Mouse (Mus musculus) heart, postnatal 25 days (tissue): ENCODE results near the gene Gm6793. TPM values are rescaled to one million over a fixed set of nuclear protein-coding genes. Genes with fewer than 3 reads are reported as not detected.

Source experiments
- DNase-seq: peaks from one replicate; pipeline ENCODE4 v3.0.0; 2022; ENCODE audit warnings: low spot score
- intact Hi-C: fragments of 180-260 bp; cut with DNase I; formaldehyde crosslinking; loops from one replicate; pipeline ENCODE4 v1.15.1; 2025
- total RNA-seq, 2 experiments: library from RNA; stranded (reverse); gene quantifications; 2 replicates each; pipeline ENCODE4 v1.2.3; 2021

Gm6793 gene
- total RNA-seq = not detected

DNA sequence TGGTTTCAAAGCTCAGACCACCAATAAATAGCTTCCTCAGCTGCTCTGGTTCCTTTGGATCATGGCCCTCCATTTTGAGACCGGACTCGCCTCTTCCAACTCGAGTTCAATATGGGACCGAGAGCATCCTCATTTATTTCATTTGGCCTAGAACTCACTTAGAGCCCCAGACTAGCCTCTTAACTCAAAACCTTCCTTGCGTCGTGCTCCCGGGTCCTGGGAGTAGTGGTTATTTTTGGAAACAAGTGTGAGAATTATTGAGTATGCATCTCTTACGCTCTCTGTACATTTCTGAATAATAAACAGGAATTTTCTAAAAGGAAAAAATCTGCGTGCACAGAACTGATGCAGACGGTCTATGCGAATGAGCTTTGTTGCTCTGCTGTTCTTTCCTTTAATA lies at the start of gene Gm6793:
Gene Gm6793, minus strand, starts transcription at position 101 of the 400 bp plus-strand sequence.
- DNase-seq = no peak
- intact Hi-C loops = no loop called here

DNA sequence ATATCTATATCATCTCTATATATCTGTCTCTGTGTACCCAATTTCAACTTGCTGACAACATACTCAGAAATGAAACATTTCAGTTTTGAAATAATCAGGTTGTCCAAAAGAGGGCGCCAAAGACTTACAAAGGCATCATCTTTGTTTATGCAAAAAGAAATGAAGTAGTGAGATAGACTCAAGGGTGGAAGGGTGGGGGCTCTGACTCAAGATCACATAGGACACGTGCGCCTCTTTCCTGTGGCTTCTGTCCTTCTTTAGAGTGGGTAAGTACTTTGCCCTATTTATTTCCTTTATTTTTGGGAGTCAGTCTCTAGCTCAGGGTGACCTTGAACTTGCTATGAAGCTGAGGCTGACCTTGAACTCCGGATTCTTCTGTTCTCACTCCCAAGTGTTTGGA lies 46.5 kb upstream of the Gm6793 start:
- DNase-seq = no peak
- intact Hi-C loops = loop anchor here (2.0 to 5.0 kb wide), 2 partner anchors 911 to 1571 kb away; no protein-coding TSS in a partner anchor

DNA sequence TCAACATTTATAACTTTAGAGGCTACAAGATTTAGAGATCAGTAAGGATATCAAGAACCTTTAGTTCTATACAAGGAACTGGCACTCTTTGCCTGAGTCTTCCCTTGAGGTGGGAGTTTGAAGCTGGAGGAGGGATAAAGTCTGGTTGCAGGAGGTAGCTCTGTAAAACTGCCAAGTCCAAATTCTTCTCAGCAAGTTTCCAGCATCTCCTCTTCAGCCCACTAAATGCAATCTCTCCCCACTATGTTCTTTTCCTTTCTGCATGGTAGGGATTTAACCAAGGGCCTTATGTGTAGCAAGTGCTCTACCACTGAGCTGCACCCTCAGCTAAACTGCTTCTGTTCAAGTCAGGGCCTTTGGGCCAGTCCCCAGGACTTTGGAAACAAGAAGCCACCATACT lies 39.6 kb upstream of the Gm6793 start:
- intact Hi-C loops = no loop called here
- DNase-seq = no peak

DNA sequence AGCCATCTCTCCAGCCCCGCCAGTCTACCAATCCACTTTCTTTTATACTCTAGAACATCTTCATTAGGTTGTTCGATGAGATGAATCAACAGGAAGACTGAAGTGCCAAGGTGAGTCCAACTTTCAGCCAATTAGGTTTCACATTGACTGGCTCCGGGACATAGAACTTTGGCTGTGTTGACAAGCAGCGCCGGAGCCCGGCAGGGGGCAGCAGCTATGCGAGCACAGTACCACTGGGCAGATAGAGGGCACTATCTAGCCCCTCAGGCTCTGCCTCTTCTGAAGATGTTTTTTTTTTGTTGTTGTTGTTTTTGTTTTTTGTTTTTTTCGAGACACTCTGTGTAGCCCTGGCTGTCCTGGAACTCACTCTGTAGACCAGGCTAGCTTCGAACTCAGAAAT lies 36.7 kb upstream of the Gm6793 start:
- no peak for DNase-seq
- intact Hi-C loops = no loop called here

DNA sequence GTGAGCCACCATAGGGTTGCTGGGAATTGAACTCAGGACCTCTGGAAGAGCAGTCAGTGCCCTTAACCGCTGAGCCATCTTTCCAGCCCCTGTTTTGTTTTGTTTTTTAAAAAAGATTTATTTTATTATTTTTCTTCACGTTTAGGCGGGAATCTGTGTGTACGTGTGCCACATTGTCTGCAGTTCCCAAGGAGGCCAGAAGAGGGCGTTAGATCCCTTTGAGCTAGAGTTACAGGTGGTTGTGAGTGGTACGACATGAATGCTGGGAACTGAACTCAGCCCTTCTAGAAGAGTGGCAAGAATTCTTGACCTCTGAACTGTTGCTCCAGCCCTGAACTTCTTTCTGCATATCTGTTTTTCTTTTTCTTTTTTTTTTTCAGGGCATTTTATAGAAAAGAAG lies 35.1 kb upstream of the Gm6793 start:
- no peak for DNase-seq
- intact Hi-C loops = loop anchor here (5.0 kb wide), 2 partner anchors 922 to 1582 kb away; no protein-coding TSS in a partner anchor

DNA sequence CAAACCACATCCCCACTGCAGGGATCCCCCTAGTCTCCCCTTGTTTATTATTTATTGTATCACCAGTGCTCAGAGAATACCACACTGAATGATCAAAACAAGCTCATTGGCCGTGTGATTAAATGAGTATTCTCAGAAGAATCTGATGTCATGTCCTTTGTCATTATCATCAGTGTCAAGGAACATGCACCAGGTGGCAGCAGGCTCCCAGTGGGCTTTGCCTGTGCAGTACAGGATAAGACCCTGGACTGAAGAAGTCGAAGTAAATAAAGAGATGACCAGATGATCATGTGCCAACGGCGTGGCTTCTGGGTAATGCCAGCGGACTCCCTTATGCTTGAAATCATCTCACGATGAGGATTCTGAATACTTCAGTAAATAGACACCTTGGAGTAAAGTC lies 33.5 kb upstream of the Gm6793 start:
- intact Hi-C loops = loop anchor here (5.0 kb wide), 2 partner anchors 924 to 1584 kb away; no protein-coding TSS in a partner anchor
- DNase-seq = no peak

DNA sequence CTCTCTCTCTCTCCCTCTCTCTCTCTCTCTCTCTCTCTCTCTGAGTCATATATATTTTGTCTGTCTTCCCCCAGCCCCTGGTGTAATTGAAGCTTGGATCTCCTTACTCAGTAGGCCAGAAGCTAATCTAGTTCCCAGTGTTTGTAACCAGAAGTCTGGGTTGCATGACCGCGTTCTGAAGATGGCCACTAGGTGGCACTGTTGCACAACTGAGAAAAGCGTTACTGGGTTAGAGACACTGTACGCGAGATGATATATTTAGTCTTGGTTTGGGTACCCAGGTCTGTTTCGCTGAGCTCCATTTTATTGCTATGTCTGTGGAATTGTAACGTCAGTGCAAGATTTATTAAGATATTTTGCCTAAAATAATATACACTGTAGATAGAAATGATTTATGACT lies 31.1 kb upstream of the Gm6793 start:
- intact Hi-C loops = loop anchor here (5.0 kb wide), 2 partner anchors 926 to 1586 kb away; no protein-coding TSS in a partner anchor
- DNase-seq = peak; percentile 17

DNA sequence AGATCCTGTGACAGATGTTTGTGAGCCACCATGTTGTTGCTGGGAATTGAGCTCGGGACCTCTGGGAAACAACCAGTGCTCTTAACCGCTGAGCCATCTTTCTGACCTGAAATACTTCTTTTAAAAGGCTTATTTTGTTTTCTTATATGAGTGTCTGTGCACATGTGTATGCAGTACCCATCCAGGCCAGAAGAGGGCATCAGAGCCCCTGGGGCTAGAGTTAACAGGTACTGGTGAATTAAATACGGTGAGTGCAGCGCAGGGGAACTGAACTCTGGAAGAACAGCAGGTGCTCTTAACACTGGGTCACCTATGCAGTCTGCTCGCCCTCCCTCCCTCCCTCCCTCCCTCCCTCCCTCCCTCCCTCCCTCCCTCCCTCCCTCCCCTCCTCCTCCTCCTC lies 30.3 kb upstream of the Gm6793 start:
- DNase-seq = no peak
- intact Hi-C loops = loop anchor here (5.0 kb wide), 2 partner anchors 927 to 1587 kb away; no protein-coding TSS in a partner anchor

DNA sequence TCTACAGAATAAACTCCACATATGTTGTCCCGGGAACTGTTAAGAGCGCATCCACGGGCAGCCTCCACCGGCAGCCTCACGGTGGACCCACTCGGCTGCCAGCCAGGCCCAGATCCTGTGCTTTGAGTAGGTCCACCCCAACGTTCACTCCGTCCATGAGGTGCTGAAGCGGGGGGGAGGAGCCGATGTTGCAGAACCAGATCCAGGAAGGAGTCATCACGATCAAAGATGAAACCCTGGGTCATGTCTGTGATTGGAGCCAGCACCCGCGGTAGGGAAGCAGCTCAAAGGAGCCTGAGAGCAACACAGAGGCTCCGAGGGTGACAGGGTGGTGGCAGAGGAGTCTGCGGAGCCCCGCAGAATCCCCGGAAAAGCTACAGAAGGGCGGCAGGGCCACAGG lies 22.7 kb upstream of the Gm6793 start:
- intact Hi-C loops = no loop called here
- DNase-seq = no peak

DNA sequence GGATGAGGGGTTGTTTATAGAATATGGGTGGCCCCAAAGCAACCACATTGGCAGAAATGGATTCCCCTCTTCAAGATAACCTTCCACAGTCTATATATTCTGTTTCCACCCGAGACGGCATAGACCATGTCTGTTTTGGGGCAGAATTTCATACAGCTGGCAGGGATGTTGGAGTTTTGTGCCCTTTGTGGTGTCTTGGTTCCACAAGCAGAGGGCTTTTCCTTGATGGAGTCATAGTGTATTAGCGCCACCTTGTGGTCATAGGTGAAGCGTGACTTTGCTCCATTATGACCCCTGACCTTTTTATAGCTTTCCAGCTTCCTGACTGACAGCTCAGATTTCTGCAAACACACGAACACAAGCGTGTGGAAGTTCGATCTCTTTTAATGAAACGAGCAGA lies 19.8 kb upstream of the Gm6793 start:
- intact Hi-C loops = loop anchor here (5.0 kb wide), 1 partner anchor 152 kb away; no protein-coding TSS in a partner anchor
- DNase-seq = no peak

DNA sequence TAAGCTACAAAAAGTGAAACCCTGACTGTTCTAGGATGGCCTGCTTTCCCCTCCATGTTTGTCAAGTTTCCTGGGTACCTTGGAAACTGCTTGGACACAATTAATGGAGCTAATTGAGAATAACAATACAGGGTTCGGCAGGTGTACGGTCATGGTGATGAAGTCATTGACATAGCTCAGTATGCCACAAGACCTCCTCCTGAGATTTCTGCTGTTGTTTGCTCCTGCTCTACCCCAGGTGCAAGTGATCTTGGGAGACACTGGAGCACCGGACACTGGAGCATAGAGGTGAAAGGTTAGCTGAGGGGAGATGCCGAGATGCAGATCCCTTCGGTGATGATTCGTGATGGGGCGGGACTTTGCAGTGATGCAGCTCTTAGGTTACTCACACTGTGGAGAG lies 18.2 kb upstream of the Gm6793 start:
- intact Hi-C loops = loop anchor here (5.0 kb wide), 1 partner anchor 151 kb away; no protein-coding TSS in a partner anchor
- DNase-seq = no peak

DNA sequence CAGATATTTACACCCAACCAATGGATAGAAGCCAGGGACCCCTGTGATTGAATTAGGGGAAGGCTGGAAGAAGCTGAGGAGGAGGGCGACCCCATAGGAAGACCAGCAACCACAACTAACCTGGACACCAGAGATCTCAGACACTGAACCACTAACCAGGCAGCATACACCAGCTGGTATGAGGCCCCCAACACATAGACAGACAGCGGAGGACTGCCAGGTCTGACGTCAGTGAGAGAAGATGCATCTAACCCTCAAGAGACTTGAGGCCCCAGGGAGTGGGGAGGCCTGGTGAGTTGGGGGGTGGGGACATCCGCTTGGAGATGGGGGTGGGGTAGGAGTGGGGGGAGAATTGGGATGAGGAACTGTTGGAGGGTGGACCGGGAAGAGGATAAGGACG lies 15.8 kb upstream of the Gm6793 start:
- no peak for DNase-seq

DNA sequence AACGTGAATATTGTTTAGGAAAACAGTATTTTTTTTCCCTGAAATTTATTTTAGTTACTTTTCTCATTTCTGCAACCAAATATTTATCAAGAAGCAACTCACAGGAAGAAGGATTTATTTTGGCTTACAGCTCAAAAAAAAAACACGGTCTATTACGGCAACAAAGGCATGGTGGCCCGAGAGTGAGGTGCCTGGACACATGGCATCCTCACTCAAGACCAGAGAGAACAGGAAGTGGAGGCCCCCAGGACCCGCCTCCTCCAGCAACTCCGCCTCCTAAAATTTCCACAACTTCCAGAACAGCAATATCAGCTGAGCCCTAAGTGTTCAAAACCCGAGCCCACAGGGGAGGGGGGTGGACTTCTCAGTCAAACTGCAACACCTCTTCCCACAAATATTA lies 14.6 kb upstream of the Gm6793 start:
- no peak for DNase-seq
- intact Hi-C loops = no loop called here

More for the DNA sequence above, 15.8 kb upstream of the Gm6793 start:
- intact Hi-C loops = loop anchor here (5.0 kb wide), 1 partner anchor 148 kb away; no protein-coding TSS in a partner anchor

DNA sequence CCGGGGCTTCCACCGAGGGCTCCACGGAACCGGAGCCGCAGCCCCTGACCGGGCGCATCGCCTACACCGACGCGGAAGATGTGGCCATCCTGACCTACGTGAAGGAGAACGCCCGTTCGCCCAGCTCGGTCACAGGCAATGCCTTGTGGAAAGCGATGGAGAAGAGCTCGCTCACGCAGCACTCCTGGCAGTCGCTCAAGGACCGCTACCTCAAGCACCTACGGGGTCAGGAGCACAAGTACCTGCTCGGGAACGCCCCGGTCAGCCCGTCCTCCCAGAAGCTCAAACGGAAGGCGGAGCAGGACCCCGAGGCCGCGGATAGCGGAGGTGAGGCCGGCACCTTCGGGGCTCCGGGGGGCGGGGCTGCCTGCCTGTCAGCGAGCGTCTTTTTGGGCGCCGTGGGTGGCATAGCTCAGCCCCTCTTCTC lies 3.0 kb downstream of the Gm6793 start:
- intact Hi-C loops = no loop called here
- no peak for DNase-seq

DNA sequence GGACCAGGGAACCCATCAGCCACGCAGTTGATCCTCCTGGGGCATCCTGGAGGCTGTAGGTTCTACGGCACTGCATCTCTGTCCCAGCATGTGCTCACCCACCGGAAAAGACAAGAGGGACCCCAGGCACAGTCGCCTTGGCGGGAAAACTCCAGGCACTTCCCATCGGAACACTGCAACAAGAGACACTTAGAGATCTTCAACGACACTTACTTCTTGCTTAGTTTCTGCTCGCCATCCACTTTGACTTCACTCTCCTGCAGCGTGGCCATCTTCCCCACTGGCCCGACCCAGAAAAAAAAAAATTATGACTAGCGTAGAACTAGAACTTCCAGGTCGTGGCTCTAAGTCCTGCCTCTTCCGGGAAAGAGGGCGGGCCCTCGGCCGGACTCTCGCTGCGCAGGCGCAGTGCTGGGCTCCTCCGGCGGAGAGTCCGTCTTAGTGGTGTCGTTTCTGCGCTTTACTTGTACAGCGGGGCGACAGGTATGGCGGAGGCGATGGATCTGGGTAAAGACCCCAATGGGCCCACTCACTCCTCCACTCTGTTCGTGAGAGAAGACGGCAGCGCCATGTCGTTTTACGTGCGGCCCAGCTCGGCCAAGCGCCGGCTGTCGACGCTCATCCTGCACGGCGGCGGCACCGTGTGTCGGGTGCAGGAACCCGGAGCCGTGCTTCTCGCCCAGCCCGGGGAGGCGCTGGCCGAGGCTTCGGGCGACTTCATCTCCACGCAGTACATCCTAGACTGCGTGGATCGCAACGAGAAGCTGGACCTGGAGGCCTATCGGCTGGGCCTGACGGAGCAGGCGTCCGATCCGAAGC lies 3.6 kb downstream of the Gm6793 start, which contains the start of the genes Kars and Terf2ip:
Gene Kars, minus strand, starts transcription at position 327 of the 819 bp plus-strand sequence.
Gene Terf2ip, plus strand, starts transcription at position 402 of the 819 bp plus-strand sequence.
- intact Hi-C loops = no loop called here
- peak; percentile 86 for DNase-seq

DNA sequence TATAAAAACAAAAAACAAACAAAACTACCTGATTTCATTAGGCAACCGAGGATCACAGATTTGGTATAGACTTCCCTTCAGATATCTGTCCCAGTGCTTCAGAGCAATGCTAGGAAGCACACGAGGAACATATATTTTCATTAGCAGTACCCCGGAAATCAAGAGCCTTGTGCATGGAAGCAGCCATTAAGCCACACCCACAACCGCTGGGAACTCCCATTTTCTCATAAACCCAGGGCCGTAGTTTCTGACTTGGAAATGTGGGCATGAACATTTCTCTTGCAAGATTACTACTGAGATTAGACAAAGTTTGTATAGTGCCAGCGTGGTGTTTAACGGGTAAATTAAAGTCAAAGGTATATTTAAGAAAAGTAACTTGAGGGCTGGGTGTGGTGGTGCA lies 5.3 kb downstream of the Gm6793 start:
- DNase-seq = no peak
- intact Hi-C loops = no loop called here

DNA sequence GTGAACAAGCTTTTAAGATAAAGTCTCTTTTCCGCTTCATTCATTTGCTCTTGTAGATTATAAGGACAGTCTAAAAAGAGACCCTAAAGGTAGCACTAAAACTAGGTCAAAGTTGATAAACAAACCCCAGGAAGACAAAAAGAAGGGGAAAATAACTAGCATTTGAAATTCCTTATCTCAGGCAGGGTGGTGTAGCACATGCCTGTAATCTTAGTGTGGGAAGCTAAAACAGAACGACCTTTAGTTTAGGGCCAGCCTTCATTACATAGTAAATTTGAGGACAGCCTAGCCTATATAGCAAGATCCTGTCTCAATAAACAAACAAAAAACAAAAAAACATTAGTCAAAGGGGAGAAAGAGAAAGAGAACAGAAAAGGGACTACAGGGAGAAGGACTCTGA lies 7.2 kb downstream of the Gm6793 start:
- DNase-seq = no peak
- intact Hi-C loops = no loop called here

DNA sequence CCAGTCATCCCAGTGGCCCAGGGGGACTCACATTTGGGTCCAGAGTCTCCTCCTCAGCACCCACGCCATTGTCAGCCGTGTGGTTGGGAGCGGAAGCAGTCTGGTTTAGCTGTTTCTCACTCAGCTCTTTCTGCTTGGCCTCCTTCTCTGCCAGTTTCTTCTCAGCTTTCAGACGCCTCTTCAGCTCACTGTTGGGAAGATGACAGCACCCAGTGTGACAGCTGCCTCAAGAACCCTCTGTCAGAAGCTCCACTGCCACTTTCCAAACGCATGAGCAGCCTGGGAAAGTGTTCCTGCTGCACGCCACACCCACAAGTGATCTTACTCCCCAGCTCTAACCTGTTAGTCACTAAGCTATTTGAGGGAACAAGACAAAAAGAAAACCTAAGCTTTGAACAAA lies 9.2 kb downstream of the Gm6793 start:
- intact Hi-C loops = no loop called here
- DNase-seq = no peak

DNA sequence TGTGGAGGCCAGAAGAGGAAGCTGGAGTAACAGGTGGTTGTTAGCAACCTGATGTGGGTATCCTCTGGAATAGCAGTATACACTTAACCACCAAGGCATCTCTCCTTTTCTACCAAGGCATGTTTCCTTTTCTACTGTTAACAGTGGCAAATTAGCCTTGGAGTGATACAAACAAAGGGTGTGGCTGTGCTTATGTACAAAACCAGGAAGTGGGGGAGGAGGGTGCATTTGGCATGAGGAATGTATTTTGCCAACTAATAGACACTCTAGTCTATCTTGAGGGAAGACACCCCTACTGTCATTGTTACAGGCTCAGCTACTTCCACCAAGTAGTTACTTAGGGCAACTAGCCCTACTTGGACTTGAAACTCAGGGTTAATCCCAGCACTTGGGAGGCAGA lies 10.1 kb downstream of the Gm6793 start:
- intact Hi-C loops = no loop called here
- no peak for DNase-seq

DNA sequence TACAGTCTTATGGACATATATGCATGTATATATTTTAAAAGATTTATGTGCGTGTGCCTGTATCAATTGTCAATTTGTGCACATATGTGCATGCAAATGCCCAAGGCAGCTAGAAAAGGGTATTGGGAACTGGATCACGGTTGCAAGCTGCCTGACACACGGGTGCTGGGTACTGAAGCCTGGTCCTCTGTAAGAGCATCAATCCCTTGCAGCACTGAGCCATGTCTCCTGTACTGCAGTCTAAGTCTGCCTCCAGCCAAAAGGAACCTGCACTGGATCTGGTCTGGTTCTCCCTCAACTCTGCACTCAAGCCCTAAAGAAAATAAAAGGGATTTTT lies 22.2 kb downstream of the Gm6793 start:
- no peak for DNase-seq
- intact Hi-C loops = loop anchor here (5.0 kb wide), 1 partner anchor 50 kb away; the partner anchor contains the start of gene Gabarapl2

DNA sequence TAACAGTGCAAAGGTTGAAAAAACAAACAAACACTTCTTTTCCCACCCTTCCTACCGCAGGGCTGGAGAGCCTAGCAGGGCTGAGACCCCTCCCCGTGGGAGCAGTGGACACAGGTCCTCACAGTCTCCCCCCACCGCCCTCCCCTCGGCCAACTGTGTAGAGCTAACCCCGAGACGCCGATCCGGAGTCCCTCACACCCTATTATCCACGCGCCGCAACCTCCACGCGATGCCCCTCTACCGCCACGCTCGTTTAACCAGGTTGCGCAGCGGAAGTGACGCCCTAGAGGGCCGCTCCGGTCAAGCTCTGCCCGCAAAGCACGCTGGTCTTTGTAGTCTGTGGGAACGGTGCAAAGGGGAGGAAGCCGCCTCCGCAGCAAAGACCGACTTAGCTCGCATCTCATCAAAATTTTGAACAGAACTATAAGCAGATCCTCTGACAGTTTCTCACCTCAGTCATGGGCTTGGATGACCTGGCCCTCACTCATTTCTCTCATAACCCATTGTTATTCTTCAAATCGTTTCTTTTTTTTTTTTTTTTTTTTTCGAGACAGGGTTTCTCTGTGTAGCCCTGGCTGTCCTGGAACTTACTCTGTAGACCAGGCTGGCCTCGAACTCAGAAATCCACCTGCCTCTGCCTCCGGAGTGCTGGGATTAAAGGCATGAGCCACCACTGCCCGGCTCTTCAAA lies 22.7 kb downstream of the Gm6793 start, which contains the start of gene Adat1:
Gene Adat1, minus strand, starts transcription at position 290 of the 690 bp plus-strand sequence.
- intact Hi-C loops = loop anchor here (5.0 kb wide), 1 partner anchor 50 kb away; the partner anchor contains the start of gene Gabarapl2
- DNase-seq = peak; percentile 69
